9 mouse cellular contexts compared by ENCODE assay signal in genomic region chr2:52756691-52757090, GRCm38 (mm10). TPM values are rescaled to one million over a fixed set of nuclear protein-coding genes. Genes with fewer than 3 reads are reported as not detected.
A peak's percentile ranks its signal among the peaks of the same experiment; 100 is the strongest.
DNase-seq lines count a peak whose midpoint lies in the region; ATAC-seq and TF ChIP-seq lines count a peak whose summit lies in the region.
"Had no signal": no experiment of that assay in that cellular context is flagged by ENCODE, and none has a peak within 500 bp of the region (broad histone marks: within the 10 kb centered on the region; RNA-seq: fewer than 3 reads in every experiment).

No protein-coding gene starts in this region.

- H3K27ac ChIP-seq in hindbrain, postnatal 0 days: no peak overlapping the region
- no peak overlapping the region for H3K27ac ChIP-seq in stomach, postnatal 0 days (replicated peaks)
- H3K27ac ChIP-seq: lung, embryonic 15.5 days had no signal

- H3K4me1 ChIP-seq in hindbrain, postnatal 0 days (ENCODE audit: insufficient read depth, low read length): no peaks in the 10 kb centered on the region
- no peaks in the 10 kb centered on the region for H3K4me1 ChIP-seq in stomach, postnatal 0 days (replicated peaks; ENCODE audit: control insufficient read depth, insufficient read depth)
- H3K4me1 ChIP-seq: lung, embryonic 15.5 days had no signal

- CTCF ChIA-PET in Patski (lab: Charles Lee): interaction anchor here (0.7 to 2.4 kb wide), 30 partner anchors 8 to 448 kb away, joined by 3 to 30 read pairs (median 4); no protein-coding TSS in a partner anchor

- H3K4me2 ChIP-seq in hindbrain, postnatal 0 days (ENCODE audit: low read depth, low read length): no peak overlapping the region
- H3K4me2 ChIP-seq in stomach, postnatal 0 days (replicated peaks; ENCODE audit: low read depth): no peak overlapping the region
- H3K4me2 ChIP-seq: lung, embryonic 15.5 days had no signal

- no peak for ATAC-seq in Patski
- no peak for ATAC-seq in hindbrain, postnatal 0 days
- no peak for ATAC-seq in stomach, postnatal 0 days (ENCODE audit: low FRiP score, low TSS enrichment)

- in situ Hi-C loops in Patski (cut with MboI; ENCODE audit: low pct_unique_long_range_greater_than_20kb): no loop called here

- POLR2A ChIA-PET in Patski (lab: Charles Lee): no interaction called here

- H3K36me3 ChIP-seq in hindbrain, postnatal 0 days (ENCODE audit: insufficient read depth, low read length): no peaks in the 10 kb centered on the region
- no peaks in the 10 kb centered on the region for H3K36me3 ChIP-seq in stomach, postnatal 0 days (ENCODE audit: control insufficient read depth, insufficient read depth, low read length)
- H3K36me3 ChIP-seq: lung, embryonic 15.5 days had no signal

- intact Hi-C loops in gastrocnemius, postnatal 36 days (cut with DNase I): loop anchor here (2.0 kb wide), 1 partner anchor 366 kb away; no protein-coding TSS in a partner anchor

- H3K9me3 ChIP-seq in hindbrain, postnatal 0 days (ENCODE audit: low read length): no peaks in the 10 kb centered on the region
- no peaks in the 10 kb centered on the region for H3K9me3 ChIP-seq in stomach, postnatal 0 days (ENCODE audit: control insufficient read depth, low read length)
- H3K9me3 ChIP-seq: lung, embryonic 15.5 days had no signal

- 17% methylated on average over 3 of the region's 3 CpGs for WGBS in hindbrain, postnatal 0 days
- 7% methylated on average over 3 of the region's 3 CpGs for WGBS in stomach, postnatal 0 days

- peak; percentile 67 for TF ChIP-seq CTCF in Patski (IDR thresholded peaks at IDR 0.05)
- peak; percentile 81 for TF ChIP-seq CTCF in hindbrain, postnatal 0 days (IDR thresholded peaks at IDR 0.05; ENCODE audit: low read depth)
- TF ChIP-seq CTCF in stomach, postnatal 0 days (IDR thresholded peaks at IDR 0.05; ENCODE audit: low read depth): peak; percentile 93

- no peak for TF ChIP-seq EP300 in stomach, postnatal 0 days (optimal IDR thresholded peaks at IDR 0.05)

- no peak overlapping the region for H3K9ac ChIP-seq in hindbrain, postnatal 0 days (replicated peaks; ENCODE audit: low read length)
- no peak overlapping the region for H3K9ac ChIP-seq in stomach, postnatal 0 days (ENCODE audit: low read length)
- H3K9ac ChIP-seq: lung, embryonic 15.5 days had no signal

- H3K27me3 ChIP-seq in Patski: no peaks in the 10 kb centered on the region
- H3K27me3 ChIP-seq in hindbrain, postnatal 0 days (ENCODE audit: insufficient read depth, low read length): no peaks in the 10 kb centered on the region
- H3K27me3 ChIP-seq in stomach, postnatal 0 days (ENCODE audit: control insufficient read depth, insufficient read depth, low read length): no peaks in the 10 kb centered on the region
- H3K27me3 ChIP-seq: lung, embryonic 15.5 days had no signal

- DNase-seq in cerebellum, adult 11 months: peak; percentile 14
- no peak for DNase-seq in cerebellum, adult 9-11 months
- peak; percentile 37 to 40 for DNase-seq in left cerebral cortex, adult 18-20 months (ENCODE audit: low spot score in 2 of 2)
- no peak for DNase-seq in left cerebral cortex, adult 8-10 months (ENCODE audit: low spot score in 2 of 2)
- no peak for DNase-seq in Patski (ENCODE audit: low read depth, low spot score)
- DNase-seq in hindbrain, postnatal 0 days (ENCODE audit: low spot score): peak; percentile 68
- DNase-seq in stomach, postnatal 0 days (ENCODE audit: low spot score): no peak
- no peak for DNase-seq in gastrocnemius, postnatal 36 days

- no peak overlapping the region for H3K4me3 ChIP-seq in hindbrain, postnatal 0 days (ENCODE audit: low read length)
- H3K4me3 ChIP-seq in stomach, postnatal 0 days (ENCODE audit: low read depth, low read length): no peak overlapping the region
- H3K4me3 ChIP-seq: lung, embryonic 15.5 days had no signal

RNA-seq across cellular contexts. Expression of gene Stam2, which starts 14.6 kb away (rescaled TPM):
- 10 to 100 TPM; 24.5 to 25.8 TPM for total RNA-seq in left cerebral cortex, adult 18-20 months (2021)
- 10 to 100 TPM; 22.6 to 28.0 (median 26.5) TPM for total RNA-seq in left cerebral cortex, adult 8-10 months (2022)
- polyA plus RNA-seq in Patski (2021): 39.4 TPM
- 21.2 and 21.9 TPM in 2 replicates for total RNA-seq in hindbrain, postnatal 0 days (2014; rRNA removed)
- 25.5 and 27.5 TPM in 2 replicates for polyA plus RNA-seq in hindbrain, postnatal 0 days (2015; fragmentation: Nextera tagmentation; extraction: Ambion mirVana)
- 32.6 and 33.1 TPM in 2 replicates for polyA plus RNA-seq in stomach, postnatal 0 days (2015; fragmentation: Nextera tagmentation; extraction: Ambion mirVana)
- 1 to 10 TPM; 7.7 to 8.3 TPM for total RNA-seq in gastrocnemius, postnatal 36 days (2021)

Comparison
In these comparisons a context has a peak if more than half of its experiments do, and no peak if none do; other contexts are left out.
1. DNase-seq: peak in cerebellum, adult 11 months (single experiment), left cerebral cortex, adult 18-20 months (2 of 2) and hindbrain, postnatal 0 days (single experiment); none in cerebellum, adult 9-11 months (single experiment), left cerebral cortex, adult 8-10 months (0 of 2), Patski (single experiment), stomach, postnatal 0 days (single experiment) and gastrocnemius, postnatal 36 days (0 of 2).
2. Peak in every context shown above with its lines, with median percentiles within 50 percentile points of each other: CTCF ChIP-seq.